Mouse (Mus musculus): Measurements from ENCODE around the gene Zfp617.

DNA sequence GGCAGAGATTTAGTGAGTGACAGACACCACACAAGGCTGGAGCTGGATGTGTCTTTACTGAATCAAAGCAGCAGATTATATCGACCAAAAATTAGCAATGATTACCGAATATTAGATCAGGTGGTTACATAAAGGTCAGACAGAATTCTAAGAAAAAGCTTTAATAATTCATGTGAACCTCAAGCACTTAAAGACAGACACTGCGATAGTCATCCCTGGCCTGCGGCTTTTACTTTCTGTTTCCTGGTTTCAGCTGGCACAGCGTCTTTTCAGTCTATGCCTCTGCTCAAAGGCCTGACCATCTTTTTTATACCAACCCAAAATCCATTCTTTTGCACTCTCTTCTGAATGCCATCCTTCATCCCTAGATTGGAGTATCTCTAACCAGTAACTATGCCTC is 40.2 kb downstream of the Zfp617 start:
- TF ChIP-seq GATA1 (IDR thresholded peaks at IDR 0.05; ENCODE audit: low read length) (no peak), TAL1 (IDR thresholded peaks at IDR 0.05; ENCODE audit: low read length) (no peak)

Measured in erythroblast, embryonic 14.5 days (primary cell).